Mouse (Mus musculus): ENCODE results near the gene Amd1. TPM values are rescaled to one million over a fixed set of nuclear protein-coding genes. Genes with fewer than 3 reads are reported as not detected.

The Amd1 gene
- 257 TPM for polyA plus RNA-seq (2014; fragmentation: Illumina TruSeq; extraction: RNeasy Lipid Tissue Mini Kit (QIAGEN cat#74804); ENCODE audit: low read depth, low replicate concordance)

DNA sequence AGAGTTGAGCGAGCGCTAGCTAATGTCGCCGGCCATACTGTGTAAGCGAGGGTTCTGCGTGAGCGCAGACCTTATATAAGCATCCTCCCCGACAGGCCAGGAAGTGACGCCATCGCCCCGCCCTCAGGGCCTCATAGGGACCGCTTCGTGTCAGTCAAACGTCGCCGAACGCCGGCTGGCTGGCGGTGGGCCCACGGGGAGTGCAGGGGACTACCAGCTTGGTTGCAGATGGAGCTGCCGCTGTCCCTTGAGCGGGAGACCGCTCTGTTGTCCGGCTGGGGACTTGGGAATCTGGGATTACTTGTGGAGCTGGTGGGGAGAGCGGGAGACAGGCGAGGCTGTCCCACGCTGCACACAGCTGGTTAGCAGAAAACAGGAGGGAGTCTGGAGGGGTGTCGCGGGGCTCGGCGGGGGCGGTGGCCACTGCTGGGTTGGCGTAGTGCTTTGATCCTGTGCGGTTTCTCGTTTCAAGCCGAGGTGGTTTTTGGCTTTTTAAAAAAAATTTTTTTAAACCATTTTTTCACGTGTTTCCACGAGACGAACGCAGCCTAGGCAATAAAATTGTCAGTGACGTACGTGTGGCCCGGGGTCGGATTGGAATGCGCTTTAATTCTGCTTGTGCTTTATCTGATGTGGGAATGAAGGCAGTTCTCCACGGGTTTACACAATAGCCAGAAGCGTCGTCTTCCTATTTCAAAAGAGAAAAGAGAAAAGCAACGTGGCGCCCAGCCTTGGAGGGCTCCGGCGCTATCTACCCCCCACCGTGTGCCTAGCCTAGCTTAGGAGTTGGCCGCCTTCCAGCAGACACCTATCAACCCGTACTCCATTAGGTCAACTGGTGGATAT is at the start of gene Amd1:
Amd1 (minus strand) TSS at position 47 of the 846 bp plus-strand sequence.

GRCm38 (mm10) chr10:40339351-40339964 is 37.5 kb upstream of the Amd1 start, which contains the start of gene Cdk19:
Cdk19 (plus strand) TSS chr10:40339564.

GRCm38 (mm10) chr10:40257414-40258255 is 44.4 kb downstream of the Amd1 start, which contains the start of gene Gtf3c6:
Gtf3c6 (minus strand) TSS chr10:40258108.

GRCm38 (mm10) chr10:40246374-40247165 is 55.4 kb downstream of the Amd1 start, which contains the start of gene Rpf2:
Rpf2 (minus strand) TSS chr10:40247036.

Other genes with a start within 250 kb of the Amd1 start
- 20.1 TPM for gene Slc16a10, start 159.9 kb downstream of the Amd1 start, polyA plus RNA-seq (2014; fragmentation: Illumina TruSeq; extraction: RNeasy Lipid Tissue Mini Kit (QIAGEN cat#74804); ENCODE audit: low read depth, low replicate concordance)
- 146 TPM for gene Rpf2, start 55.1 kb downstream of the Amd1 start, polyA plus RNA-seq (2014; fragmentation: Illumina TruSeq; extraction: RNeasy Lipid Tissue Mini Kit (QIAGEN cat#74804); ENCODE audit: low read depth, low replicate concordance)
- gene Gtf3c6, start 44.1 kb downstream of the Amd1 start, polyA plus RNA-seq (2014; fragmentation: Illumina TruSeq; extraction: RNeasy Lipid Tissue Mini Kit (QIAGEN cat#74804); ENCODE audit: low read depth, low replicate concordance) = 158 TPM
- 29.6 TPM for gene Cdk19, start 37.4 kb upstream of the Amd1 start, polyA plus RNA-seq (2014; fragmentation: Illumina TruSeq; extraction: RNeasy Lipid Tissue Mini Kit (QIAGEN cat#74804); ENCODE audit: low read depth, low replicate concordance)